Mouse (Mus musculus): ENCODE results near the gene Slc6a18. TPM values are rescaled to one million over a fixed set of nuclear protein-coding genes. Genes with fewer than 3 reads are reported as not detected.

Gene Slc6a18
- polyA plus RNA-seq (2017; shearing (Covaris generic)): under 1 TPM in 1 of 2 experiments, not detected in 1; 0.22 TPM

DNA sequence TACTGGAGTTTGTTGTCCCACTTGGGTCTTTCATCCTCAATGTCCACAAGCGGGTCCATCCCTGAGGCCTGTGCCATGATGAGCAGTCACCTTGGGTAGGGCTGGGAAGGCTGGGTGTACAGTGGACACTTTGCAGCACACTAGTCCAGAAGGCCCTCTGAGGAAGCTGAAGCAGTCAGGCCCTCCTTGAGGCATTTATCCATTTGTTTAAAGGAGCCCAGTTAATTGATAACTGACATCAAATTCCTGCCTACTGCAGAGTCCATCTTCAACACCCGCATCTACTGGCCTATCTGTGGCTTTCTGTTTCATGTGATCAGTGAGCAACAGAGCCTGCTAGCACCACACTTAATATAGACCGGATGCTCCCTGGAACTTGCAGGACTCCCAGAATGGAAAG lies at the start of gene Slc6a18:
TSS of gene Slc6a18 (minus strand) at position 171 of the 400 bp plus-strand sequence.

DNA sequence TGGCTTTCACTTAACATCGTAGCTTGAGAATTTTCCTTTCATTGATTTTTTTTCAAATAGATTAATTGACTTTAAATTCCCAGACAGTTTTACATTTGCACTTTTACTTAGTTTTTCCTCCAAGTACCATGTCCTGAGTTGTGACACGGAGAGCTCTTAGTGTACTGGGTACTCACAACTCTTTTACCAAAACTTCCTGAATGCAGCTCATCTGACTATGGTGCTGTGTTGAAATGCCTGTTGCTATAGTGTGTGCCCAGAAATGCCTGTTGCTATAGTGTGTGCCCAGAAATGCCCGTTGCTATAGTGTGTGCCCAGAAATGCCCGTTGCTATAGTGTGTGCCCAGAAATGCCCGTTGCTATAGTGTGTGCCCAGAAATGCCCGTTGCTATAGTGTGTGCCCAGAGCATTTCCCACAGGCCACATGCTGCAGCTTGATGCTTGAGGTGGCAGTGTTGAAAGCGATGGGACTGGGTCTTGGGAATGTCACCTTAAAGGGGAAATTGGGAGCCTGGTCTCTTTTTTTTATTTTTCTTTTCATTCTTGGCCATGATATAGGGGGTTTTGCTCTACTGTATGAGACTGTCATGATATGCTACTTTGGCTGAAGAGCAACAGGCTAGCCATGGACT lies 27.0 kb upstream of the Slc6a18 start, which contains the start of gene Slc6a19:
TSS of gene Slc6a19 (minus strand) at position 172 of the 632 bp plus-strand sequence.

DNA sequence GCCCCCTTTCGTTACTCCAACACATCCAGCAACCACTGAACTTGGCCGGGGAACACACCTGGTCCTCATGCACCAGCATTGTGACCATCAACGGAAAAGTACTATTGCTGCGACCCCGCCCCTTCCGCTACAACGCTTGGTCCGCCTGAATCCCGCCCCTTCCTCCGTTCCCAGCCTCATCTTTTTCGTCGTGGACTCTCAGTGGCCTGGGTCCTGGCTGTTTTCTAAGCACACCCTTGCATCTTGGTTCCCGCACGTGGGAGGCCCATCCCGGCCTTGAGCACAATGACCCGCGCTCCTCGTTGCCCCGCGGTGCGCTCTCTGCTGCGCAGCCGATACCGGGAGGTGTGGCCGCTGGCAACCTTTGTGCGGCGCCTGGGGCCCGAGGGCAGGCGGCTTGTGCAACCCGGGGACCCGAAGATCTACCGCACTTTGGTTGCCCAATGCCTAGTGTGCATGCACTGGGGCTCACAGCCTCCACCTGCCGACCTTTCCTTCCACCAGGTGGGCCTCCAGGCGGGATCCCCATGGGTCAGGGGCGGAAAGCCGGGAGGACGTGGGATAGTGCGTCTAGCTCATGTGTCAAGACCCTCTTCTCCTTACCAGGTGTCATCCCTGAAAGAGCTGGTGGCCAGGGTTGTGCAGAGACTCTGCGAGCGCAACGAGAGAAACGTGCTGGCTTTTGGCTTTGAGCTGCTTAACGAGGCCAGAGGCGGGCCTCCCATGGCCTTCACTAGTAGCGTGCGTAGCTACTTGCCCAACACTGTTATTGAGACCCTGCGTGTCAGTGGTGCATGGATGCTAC lies 50.9 kb downstream of the Slc6a18 start, which contains the start of gene Tert:
TSS of gene Tert (plus strand) at position 167 of the 805 bp plus-strand sequence.

Other genes with a start within 250 kb of the Slc6a18 start
- 10 to 100 TPM; 57.1 to 62.9 TPM for gene Lpcat1, start 210.8 kb downstream of the Slc6a18 start, polyA plus RNA-seq (2017; shearing (Covaris generic))
- under 1 TPM; 0.07 to 0.27 TPM for gene Slc6a3, start 141.3 kb downstream of the Slc6a18 start, polyA plus RNA-seq (2017; shearing (Covaris generic))
- gene Clptm1l, start 74.0 kb downstream of the Slc6a18 start, polyA plus RNA-seq (2017; shearing (Covaris generic)): 100 to 1,000 TPM; 213 to 222 TPM
- gene Tert, start 51.1 kb downstream of the Slc6a18 start, polyA plus RNA-seq (2017; shearing (Covaris generic)): 1 to 10 TPM; 6.0 to 7.4 TPM
- gene Slc6a19, start 26.8 kb upstream of the Slc6a18 start, polyA plus RNA-seq (2017; shearing (Covaris generic)): under 1 TPM in 1 of 2 experiments, not detected in 1; 0.95 TPM
- gene Slc12a7, start 55.1 kb upstream of the Slc6a18 start, polyA plus RNA-seq (2017; shearing (Covaris generic)): 100 to 1,000 TPM in 1 of 2 experiments, 10 to 100 TPM in 1; 65.7 to 122 TPM
- 1 to 10 TPM in 1 of 2 experiments, under 1 TPM in 1; 0.17 to 3.0 TPM for gene Nkd2, start 169.6 kb upstream of the Slc6a18 start, polyA plus RNA-seq (2017; shearing (Covaris generic))

Data from inflammation-experienced regulatory T-cells (primary cell).